Mouse (Mus musculus) layer of hippocampus, adult 9-10 months (tissue): Measurements from ENCODE around the gene Zfp423.
"Not testable (repeated sequence)": the region's sequence is repeated elsewhere in the genome, so short reads cannot be mapped to it uniquely, and the experiment has no call there.

Source experiments
- DNase-seq: peaks from one replicate; pipeline ENCODE4 v3.0.0; 2022; ENCODE audit warnings: low spot score

Gene Zfp423

GRCm38 (mm10) chr8:87904108-87904507 is 55.3 kb downstream of the Zfp423 start:
- no peak for DNase-seq

DNA sequence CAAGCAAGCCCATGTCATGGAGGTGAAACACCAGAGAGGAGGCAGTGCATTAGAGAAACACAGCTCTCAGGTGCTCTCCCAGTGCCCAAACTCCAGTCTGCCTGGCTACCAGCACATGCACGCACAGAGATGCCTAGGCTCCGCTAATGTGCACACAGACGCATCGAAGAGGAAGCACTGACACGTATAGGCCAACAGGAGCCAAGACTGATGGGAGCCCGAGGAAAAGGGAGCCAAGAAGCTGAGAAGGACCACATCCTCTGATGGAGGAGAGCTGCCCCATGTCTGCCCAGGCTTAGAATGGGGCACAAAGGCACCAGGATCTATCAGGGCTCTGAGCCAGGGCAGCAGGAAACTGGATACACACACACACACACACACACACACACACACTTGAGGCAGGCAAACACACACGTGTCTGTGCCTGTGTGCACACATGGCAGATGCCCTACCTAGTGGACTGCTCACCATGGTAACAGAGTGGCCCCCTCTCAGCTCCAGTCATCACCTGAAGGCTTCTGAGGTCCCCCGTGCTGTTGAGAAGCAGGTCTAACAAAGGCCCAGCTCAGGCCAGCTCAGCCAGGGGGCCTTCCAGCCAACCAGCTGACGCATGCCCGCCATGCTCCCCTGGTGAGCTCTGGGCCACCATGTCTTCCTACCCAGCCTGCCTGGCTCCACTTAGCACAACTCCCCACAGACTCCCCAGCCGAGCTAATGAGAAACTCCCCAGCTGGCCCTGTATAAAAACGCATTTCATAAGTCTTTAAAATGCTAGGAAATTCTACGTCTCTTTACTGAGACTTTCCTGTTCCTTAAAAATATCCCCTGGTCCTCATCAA is 64.0 kb downstream of the Zfp423 start:
- DNase-seq, result no peak

DNA sequence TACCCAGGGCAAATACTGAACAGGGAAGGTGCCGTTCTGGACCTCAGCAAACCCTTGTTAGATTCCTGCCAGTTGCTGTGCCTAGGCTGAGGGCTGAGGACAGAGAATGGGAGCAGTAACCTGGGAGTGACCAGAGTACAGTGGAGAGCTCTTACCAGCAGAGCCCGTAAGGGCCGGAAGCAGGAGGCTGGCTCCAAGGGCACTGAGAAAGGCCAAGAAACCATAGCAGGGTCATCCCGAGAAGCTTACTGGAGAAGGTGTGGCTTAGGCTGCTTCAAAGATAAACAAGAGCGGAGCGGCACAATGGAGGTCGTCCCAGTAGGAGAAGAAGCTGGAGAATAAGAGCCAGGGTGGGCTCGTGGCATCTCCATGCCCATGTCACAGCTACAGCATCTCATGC is 65.1 kb downstream of the Zfp423 start:
- no peak for DNase-seq

- DNase-seq, result no peak
Observed at GRCm38 (mm10) chr8:87893547-87893946, 65.8 kb downstream of the Zfp423 start.

DNA sequence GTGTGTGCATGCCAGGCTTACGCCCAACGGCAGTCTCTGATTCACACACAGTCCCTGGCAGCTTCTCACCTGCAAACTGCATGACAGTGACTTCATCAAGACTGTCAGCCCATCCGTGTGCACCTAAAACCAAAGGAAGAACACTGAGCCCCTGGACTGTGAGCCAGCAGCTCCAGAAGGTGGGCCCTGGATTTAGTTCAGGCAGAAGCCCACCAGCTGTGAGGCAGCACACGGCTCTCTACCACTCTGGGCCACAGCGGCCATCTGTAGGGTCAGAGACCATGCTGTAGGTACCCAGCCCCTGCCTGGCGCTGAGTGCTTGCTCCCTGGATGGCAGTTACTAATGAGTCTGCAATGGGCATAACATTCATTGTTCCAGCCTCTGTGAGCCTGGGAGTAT is 66.5 kb downstream of the Zfp423 start:
- DNase-seq, result no peak

- no peak for DNase-seq
Observed at GRCm38 (mm10) chr8:87891884-87892283, 67.5 kb downstream of the Zfp423 start.

- no peak for DNase-seq
Observed at GRCm38 (mm10) chr8:87887956-87888355, 71.4 kb downstream of the Zfp423 start.

GRCm38 (mm10) chr8:87881088-87881487 is 78.3 kb downstream of the Zfp423 start:
- DNase-seq, result no peak

DNA sequence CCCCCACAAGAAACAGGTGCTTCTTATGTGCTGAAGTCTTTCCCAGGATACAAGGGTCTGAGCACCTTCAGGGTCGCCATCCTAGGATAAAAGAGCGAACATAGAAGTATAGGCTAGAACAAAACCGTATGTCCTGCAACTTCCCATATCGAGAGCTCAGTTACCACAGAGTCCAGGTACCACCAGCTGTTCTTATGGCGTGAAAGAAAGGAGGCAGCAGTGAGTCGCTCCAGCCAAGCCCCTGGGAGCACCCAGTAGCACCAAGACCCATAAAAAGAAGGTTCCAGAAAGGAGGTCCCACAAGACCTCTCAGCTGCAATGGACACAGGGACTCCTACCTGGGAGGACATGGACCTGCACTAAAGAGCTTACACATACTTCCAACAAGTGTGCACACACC is 83.5 kb downstream of the Zfp423 start:
- DNase-seq, result no peak

DNA sequence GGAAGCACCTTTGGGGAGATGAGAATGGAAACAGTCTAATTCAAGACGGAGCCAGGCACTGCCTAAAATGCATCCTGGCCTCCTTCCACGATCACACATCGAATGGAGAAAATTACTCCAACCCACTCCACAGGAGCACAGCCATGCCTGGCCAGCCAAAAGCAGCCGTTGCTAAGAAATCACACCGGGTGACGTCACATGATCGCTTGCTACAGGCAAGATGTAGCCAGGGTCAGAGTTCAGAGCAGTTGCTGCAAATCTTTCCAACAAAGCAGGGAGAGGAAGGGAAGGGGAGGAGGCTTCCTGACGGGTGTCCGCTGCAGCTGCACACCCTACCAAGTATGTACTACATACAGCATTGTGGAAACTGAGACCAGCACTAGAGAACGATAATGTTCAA is 83.9 kb downstream of the Zfp423 start:
- no peak for DNase-seq

GRCm38 (mm10) chr8:87872987-87873550 is 86.3 kb downstream of the Zfp423 start:
- DNase-seq, result no peak

DNA sequence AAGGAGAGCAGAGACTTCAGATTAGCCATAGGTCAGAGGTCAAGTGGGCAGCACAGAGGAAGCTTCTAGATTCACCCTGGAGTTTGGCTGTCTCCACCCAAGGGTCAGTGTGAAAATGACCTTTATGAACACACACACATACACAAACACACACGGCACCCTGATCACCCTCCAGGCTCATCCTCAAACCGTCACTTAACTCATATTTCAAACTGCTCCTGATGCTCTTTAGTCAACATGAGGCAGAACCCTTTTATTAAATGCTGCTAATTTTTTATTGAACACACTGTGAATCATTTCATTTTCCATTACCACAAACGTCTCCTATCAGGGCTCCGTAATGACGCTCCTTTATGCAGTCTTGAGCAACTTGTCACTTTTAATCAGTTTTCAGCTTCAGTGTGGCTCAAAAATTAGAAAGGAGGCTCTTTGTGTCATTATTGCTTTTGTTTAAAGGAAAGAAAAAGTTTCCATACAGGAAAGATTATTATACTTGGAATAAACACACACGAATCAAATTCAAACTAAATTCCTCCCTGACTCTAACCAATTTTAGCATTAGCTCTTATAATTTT is 87.0 kb downstream of the Zfp423 start:
- DNase-seq, result no peak

GRCm38 (mm10) chr8:87866586-87866985 is 92.8 kb downstream of the Zfp423 start:
- DNase-seq, result no peak

DNA sequence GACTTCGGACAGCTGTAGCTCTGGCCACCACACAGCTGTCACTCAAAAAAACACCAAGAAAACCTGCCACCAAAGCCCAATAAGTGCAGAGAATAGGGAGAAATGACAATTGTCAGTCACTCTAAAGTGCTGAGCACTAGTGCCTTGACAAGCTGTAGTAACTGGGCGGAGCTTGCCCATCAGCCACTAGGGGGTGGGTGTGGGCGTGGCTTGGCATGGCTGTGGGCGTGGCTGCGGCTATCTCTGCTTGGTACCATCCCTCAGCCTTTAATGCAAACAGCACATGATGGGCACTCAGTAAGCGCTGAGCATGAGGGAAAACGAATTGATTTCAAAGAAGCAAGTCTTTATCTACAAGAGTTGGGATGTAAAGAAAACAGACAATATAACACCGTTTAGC is 95.2 kb downstream of the Zfp423 start:
- DNase-seq, result no peak

DNA sequence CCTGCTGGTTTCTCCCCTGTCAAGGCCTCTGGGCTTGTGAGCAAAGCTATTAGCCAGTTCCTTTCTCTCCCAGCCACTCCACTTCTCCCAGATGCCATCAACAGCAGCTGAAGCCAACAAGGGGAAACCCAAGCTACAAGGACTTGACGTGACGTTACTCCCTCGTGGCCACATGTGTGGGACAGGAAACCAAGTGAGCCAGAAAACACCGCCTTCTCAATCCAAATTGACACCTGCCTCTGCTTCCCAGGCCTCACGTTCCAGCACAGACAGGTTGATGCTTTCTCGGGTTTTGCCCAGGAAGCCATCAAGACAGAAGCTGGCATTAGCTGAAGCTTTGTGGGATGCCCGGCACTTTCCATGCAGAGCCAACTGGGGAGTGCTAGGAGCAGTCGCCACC is 96.3 kb downstream of the Zfp423 start:
- no peak for DNase-seq

DNA sequence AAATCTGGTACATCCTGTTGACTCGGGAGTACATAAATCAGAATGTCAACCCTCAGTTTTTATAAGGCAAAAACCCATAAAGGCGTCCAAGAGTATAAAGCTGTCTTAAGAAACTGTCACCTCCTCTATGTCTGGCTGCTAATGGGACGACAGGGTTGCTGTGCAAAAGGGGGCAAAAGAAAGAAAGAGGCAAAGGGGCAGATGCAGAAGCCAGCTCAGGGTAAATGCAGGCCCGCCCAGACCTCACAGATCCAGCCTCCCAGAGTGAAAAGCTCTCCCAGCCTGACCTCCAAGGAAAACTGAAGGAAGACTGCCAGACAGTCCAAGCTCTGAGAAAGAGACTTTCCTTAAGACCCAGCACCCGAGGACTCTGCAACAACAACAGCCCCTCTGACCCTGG is 97.7 kb downstream of the Zfp423 start:
- no peak for DNase-seq

DNA sequence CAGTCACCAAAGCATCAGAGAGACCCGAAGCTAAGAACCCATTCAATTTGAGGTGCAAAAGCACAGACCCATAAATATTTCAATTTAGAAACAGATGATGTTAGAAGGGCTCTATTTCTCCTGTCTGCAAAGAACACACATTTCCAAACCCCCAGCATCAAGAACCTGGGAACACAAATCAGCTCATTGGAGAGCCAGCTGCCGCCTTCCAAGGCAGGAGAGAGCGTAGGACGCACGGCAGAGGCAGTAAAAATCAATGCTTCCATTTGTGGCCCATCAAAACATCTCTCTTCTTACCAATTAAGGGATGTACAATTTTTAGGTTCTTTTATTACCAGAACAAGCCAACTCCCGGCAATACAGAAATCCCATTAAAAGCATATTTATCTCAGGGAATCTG is 98.5 kb downstream of the Zfp423 start:
- no peak for DNase-seq

DNA sequence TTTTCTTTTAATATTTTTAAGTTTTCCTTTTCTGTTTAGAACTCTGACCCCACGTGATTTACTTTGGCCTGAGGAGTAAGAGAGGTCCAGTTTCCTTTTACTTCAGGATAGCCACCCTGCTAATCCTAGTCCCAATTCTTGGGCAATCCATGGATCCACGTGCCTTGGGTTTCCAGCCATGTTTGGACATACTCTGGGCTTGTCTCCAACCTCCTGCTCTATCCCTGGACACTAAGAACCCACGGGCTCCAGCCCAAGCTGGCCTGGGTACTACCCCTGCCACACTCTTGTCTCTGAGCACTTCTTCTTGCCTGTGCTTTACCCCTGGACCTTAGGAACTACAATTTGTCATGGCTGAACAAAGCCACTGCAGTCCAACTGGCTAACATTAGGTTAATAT is 107.5 kb downstream of the Zfp423 start:
- DNase-seq, result no peak

GRCm38 (mm10) chr8:87851380-87851779 is 108.0 kb downstream of the Zfp423 start:
- no peak for DNase-seq

GRCm38 (mm10) chr8:87848836-87849235 is 110.6 kb downstream of the Zfp423 start:
- DNase-seq, result no peak

- DNase-seq, result no peak
Observed at GRCm38 (mm10) chr8:87847796-87848195, 111.6 kb downstream of the Zfp423 start.

DNA sequence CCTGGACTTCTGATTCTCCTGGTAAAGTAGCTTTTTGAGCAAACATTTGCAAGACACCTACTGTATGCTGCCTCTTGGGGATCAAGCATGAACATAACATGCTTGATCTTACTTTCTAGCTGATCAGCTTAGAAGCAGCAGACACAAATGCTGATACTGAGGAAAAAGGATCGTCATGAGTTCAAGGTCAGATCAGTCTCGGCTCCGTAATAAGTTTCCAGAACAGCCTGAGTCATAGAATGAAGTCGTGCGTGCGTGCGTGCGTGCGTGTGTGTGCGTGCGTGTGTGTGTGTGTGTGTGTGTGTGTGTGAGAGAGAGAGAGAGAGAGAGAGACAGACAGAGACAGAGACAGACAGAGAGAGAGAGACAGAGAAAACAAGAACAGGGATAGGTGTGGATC is 117.3 kb downstream of the Zfp423 start:
- not testable (repeated sequence) for DNase-seq

- no peak for DNase-seq
Observed at GRCm38 (mm10) chr8:87837266-87837665, 122.1 kb downstream of the Zfp423 start.

- DNase-seq, result no peak
Observed at GRCm38 (mm10) chr8:87836866-87837265, 122.5 kb downstream of the Zfp423 start.
